Mouse (Mus musculus): ENCODE measurements at regions not wholly inside any gene's neighbourhood (a gene's known extent, or its start where the extent isn't known, plus 50 kb on each side); places are given as distances from the start of the nearest gene placed in this dataset.
"Not testable (repeated sequence)": the region's sequence is repeated elsewhere in the genome, so short reads cannot be mapped to it uniquely, and the experiment has no call there.

- DNase-seq: no peak
Measured at GRCm38 (mm10) chr4:94406922-94407321, 149.4 kb upstream of the Gm10306 start.

GRCm38 (mm10) chr4:94407503-94407902, 148.8 kb upstream of the Gm10306 start:
- no peak for DNase-seq

- no peak for DNase-seq
Measured at GRCm38 (mm10) chr4:94412661-94413060, 143.7 kb upstream of the Gm10306 start.

- DNase-seq: not testable (repeated sequence)
Measured at GRCm38 (mm10) chr4:94425525-94425924, 130.8 kb upstream of the Gm10306 start.

DNA sequence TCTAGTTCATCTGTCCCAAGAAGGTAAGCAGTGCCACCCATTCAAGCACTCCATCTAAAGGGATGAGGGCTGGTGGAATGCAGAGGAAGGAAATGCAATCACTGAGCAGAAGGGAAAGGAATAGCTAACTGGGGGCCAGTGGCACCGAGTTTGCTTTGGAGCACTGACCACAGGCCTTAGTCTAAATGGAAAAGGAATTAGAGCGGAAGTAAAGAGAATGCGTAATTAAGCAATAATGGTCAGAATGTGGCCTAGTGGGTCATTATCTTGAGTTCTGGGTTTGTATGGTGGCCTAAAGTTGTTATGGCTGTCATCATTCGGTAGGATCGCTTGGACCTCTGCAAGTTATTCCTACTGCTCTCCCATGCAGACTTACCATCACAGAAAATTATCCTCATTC, 128.8 kb upstream of the Gm10306 start:
- DNase-seq: no peak

DNA sequence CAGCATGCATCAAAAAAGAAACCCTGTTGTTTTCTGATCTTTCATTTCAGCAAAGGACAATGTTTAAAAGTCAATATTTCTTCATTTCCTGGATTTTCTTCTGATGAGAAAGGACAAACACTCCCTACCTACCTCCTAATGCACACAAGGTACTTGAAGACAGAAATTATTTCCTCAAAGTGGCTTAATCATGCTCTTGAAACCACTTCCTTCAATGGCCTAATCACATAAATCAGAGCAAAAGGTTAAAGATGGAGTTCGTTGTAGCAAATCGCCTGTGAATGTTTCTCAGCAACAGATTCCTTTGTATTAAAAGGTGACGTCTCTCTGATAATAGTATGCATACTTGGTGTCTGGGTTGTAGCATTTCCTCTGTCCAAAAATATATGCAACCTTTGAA, 124.3 kb upstream of the Gm10306 start:
- DNase-seq: no peak

- DNase-seq: no peak
Measured at GRCm38 (mm10) chr4:94437717-94438435, 118.5 kb upstream of the Gm10306 start.

- DNase-seq: no peak
Measured at GRCm38 (mm10) chr4:94439159-94439836, 117.0 kb upstream of the Gm10306 start.

- no peak for DNase-seq
Measured at GRCm38 (mm10) chr4:94446604-94447003, 109.7 kb upstream of the Gm10306 start.

All from kidney, postnatal 36 days (tissue).